Mouse (Mus musculus) hindbrain, embryonic 12.5 days (tissue): ENCODE results near the gene Amt. TPM values are rescaled to one million over a fixed set of nuclear protein-coding genes. Genes with fewer than 3 reads are reported as not detected.

Source experiments
- ATAC-seq: fragments of 200-750 bp; cut with Nextera tagmentation; 2 replicates; pipeline ENCODE4 v1.8.0; 2017; ENCODE audit warnings: moderate TSS enrichment; ENCODE audit not compliant: low FRiP score
- H3K27ac ChIP-seq: fragments of 300-500 bp; sonication (generic); 2 replicates; pipeline ENCODE4 v1.5.1; 2016; ENCODE audit warnings: mild to moderate bottlenecking
- H3K27me3 ChIP-seq: fragments of 300-500 bp; sonication (generic); 2 replicates; pipeline ENCODE4 v1.6.1; 2016; ENCODE audit warnings: mild to moderate bottlenecking
- H3K36me3 ChIP-seq: fragments of 300-500 bp; sonication (generic); 2 replicates; pipeline ENCODE4 v1.6.1; 2016; ENCODE audit warnings: mild to moderate bottlenecking
- H3K4me1 ChIP-seq: fragments of 300-500 bp; sonication (generic); 2 replicates; pipeline ENCODE4 v1.6.1; 2016
- H3K4me2 ChIP-seq: fragments of 300-500 bp; sonication (generic); replicated peaks from 2 replicates; pipeline ENCODE4 v1.6.1; 2016; ENCODE audit warnings: mild to moderate bottlenecking
- H3K4me3 ChIP-seq: fragments of 300-500 bp; sonication (generic); 2 replicates; pipeline ENCODE4 v1.5.1; 2016; ENCODE audit warnings: mild to moderate bottlenecking
- H3K9ac ChIP-seq: fragments of 300-500 bp; sonication (generic); 2 replicates; pipeline ENCODE4 v1.6.1; 2016; ENCODE audit warnings: mild to moderate bottlenecking, moderate library complexity
- H3K9me3 ChIP-seq: fragments of 300-500 bp; sonication (generic); replicated peaks from 2 replicates; pipeline ENCODE4 v1.6.1; 2016; ENCODE audit warnings: mild to moderate bottlenecking
- WGBS: fragments of 180-500 bp; shearing (Covaris S2); methylation state at CpG from one replicate; pipeline ENCODE4 v1.1.7; 2016; 5-methylcytosine and 5-hydroxymethylcytosine counted together
- polyA plus RNA-seq: library from polyadenylated mRNA; unstranded; fragments of >200 nt; fragmentation: Nextera tagmentation; extraction: Ambion mirVana; gene quantifications from 2 replicates; pipeline ENCODE4 v1.2.1, GENCODE M21; 2016

The Amt gene
- polyA plus RNA-seq = 22.1 and 25.9 TPM in 2 replicates

- 17% methylated on average over 18 of the region's 18 CpGs for WGBS
- H3K36me3 ChIP-seq = peaks cover 44% of the 10 kb centered on the region
- H3K4me3 ChIP-seq = peak within 1 kb of the TSS; percentile 28
- H3K9ac ChIP-seq = peak within 1 kb of the TSS; percentile 54
- peak within 1 kb of the TSS; percentile 47 for H3K4me2 ChIP-seq
- H3K9me3 ChIP-seq = no peaks in the 10 kb centered on the region
- peaks cover 19% of the 10 kb centered on the region for H3K4me1 ChIP-seq
- H3K27ac ChIP-seq = peak within 1 kb of the TSS; percentile 60
- ATAC-seq = peak; percentile 86
- H3K27me3 ChIP-seq = no peaks in the 10 kb centered on the region
Measured at GRCm38 (mm10) chr9:108296453-108297355, at the start of gene Amt. Gene Amt (plus strand): TSS chr9:108296853.

GRCm38 (mm10) chr9:108248957-108249356 lies 47.7 kb upstream of the Amt start:
- Histone ChIP-seq H3K9me3 (no peaks in the 10 kb centered on the region), H3K4me1 (0 out of 2 replicates have a peak, but pooled peaks cover 2% of the 10 kb centered on the region), H3K4me2 (no peak overlapping the region), H3K27ac (no peak overlapping the region), H3K9ac (no peak overlapping the region), H3K4me3 (no peak overlapping the region), H3K36me3 (peaks cover 37% of the 10 kb centered on the region), H3K27me3 (no peaks in the 10 kb centered on the region)
- 59% methylated on average over 5 of the region's 5 CpGs for WGBS
- no peak for ATAC-seq

DNA sequence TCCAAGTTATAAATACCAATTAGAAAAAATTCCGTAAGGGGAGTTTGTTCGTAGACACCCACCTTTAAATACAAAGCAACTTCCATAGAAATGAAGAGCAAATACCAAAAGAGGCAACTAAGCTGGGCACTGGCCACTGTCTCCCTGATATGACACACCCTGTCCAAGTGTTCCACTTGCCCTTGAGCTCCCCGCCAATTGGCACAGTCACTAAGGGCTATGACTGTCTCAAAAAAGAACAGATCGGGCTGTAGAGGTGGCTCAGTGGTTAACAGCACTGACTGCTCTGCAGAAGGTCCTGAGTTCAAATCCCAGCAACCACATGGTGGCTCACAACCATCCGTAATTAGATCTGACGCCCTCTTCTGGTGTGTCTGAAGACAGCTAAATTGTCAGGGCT lies 44.8 kb upstream of the Amt start:
- Histone ChIP-seq H3K9me3 (no peaks in the 10 kb centered on the region), H3K9ac (no peak overlapping the region), H3K27me3 (no peaks in the 10 kb centered on the region), H3K4me3 (no peak overlapping the region), H3K4me2 (no peak overlapping the region), H3K27ac (no peak overlapping the region), H3K4me1 (0 out of 2 replicates have a peak, but pooled peaks cover 2% of the 10 kb centered on the region), H3K36me3 (peaks cover 33% of the 10 kb centered on the region)
- no peak for ATAC-seq
- 94% methylated on average over 6 of the region's 6 CpGs for WGBS

GRCm38 (mm10) chr9:108252766-108253165 lies 43.9 kb upstream of the Amt start:
- Histone ChIP-seq H3K27ac (no peak overlapping the region), H3K4me3 (no peak overlapping the region), H3K9me3 (no peaks in the 10 kb centered on the region), H3K4me2 (no peak overlapping the region), H3K36me3 (peaks cover 33% of the 10 kb centered on the region), H3K27me3 (no peaks in the 10 kb centered on the region), H3K4me1 (0 out of 2 replicates have a peak, but pooled peaks cover 2% of the 10 kb centered on the region), H3K9ac (no peak overlapping the region)
- WGBS = 93% methylated on average over 7 of the region's 7 CpGs
- ATAC-seq = no peak

DNA sequence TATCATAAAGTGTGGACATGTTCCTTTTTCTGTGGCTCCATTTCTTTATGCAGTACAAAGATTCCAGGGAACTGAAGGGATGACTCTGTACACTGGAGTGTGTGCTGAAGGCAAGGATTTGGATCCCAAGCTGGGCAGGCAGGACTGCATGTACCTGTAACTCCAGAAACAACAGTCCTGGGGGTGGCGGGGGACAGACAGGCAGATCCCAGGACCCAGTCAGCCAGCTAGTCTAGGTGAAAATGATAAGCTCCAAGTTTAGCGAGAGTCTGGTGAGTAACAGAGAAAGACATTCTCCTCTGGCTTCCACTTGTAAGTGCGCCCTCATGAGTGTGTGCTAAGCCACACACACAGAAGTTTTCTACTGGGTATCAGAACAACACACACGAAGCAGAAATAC lies 36.1 kb upstream of the Amt start:
- no peak for ATAC-seq
- WGBS = 89% methylated on average over 4 of the region's 4 CpGs
- Histone ChIP-seq H3K4me3 (no peak overlapping the region), H3K4me2 (no peak overlapping the region), H3K9ac (no peak overlapping the region), H3K9me3 (no peaks in the 10 kb centered on the region), H3K27me3 (no peaks in the 10 kb centered on the region), H3K36me3 (no peaks in the 10 kb centered on the region), H3K27ac (no peak overlapping the region), H3K4me1 (peaks cover 21% of the 10 kb centered on the region)

DNA sequence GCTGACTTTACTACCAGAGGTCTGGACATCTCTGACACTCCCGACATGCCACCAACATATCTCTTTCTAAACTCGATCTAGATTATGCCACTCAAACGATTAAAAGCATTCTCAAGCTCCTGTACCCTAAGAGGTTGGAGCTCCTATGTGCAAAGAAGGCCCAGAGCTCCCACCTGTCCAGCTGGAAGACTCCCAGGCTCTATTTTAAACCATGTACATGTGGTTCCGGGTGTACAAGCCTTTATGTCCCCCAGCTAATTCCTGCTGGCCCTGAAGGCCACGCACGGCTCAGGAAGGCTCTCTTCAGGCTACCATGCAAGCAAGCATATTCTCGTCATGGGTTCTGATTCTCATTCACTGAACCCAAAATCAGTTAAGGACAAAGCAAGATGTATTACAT lies 34.8 kb upstream of the Amt start:
- H3K9ac ChIP-seq = peak overlapping the region; percentile 91; the same call in 1 of the 2 replicates
- peak overlapping the region; percentile 75 for H3K4me2 ChIP-seq
- no peaks in the 10 kb centered on the region for H3K36me3 ChIP-seq
- WGBS = 81% methylated on average over 7 of the region's 7 CpGs
- H3K4me1 ChIP-seq = peaks cover 21% of the 10 kb centered on the region
- H3K4me3 ChIP-seq = no peak overlapping the region
- no peaks in the 10 kb centered on the region for H3K27me3 ChIP-seq
- H3K27ac ChIP-seq = no peak overlapping the region
- H3K9me3 ChIP-seq = no peaks in the 10 kb centered on the region
- no peak for ATAC-seq

DNA sequence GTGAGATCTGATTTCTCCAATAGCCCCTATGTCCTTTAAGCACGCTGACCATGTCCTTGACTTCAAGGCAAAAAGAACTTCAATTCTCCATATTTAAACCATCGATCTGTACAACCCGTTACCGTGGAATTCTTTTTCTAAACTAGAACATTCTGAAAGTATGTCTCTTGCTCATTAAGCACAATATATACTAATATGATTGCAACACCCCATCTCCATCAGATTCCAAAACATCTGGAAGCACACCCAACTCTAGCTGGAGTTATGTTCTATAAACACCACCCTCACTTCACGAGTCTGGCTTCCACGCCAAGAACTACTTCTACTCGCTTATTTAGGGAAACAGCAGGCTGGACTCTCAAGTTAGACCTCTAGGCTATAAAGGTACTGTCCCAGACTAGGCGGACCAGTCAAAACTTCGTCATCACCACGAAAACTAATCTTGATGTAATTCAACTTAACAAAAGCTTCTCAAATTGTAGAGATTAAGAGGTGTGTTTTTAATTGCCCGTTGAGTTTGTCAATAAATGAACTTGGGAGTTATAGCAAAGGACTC lies 34.1 kb upstream of the Amt start:
- ATAC-seq = no peak
- Histone ChIP-seq H3K9me3 (no peaks in the 10 kb centered on the region), H3K4me3 (peak overlapping the region; percentile 93), H3K27ac (peak overlapping the region; percentile 93; the same call in 1 of the 2 replicates), H3K4me2 (peak overlapping the region; percentile 75), H3K27me3 (no peaks in the 10 kb centered on the region), H3K4me1 (peaks cover 21% of the 10 kb centered on the region), H3K36me3 (no peaks in the 10 kb centered on the region), H3K9ac (peak overlapping the region; percentile 91)
- 48% methylated on average over 11 of the region's 11 CpGs for WGBS

- H3K27me3 ChIP-seq = no peaks in the 10 kb centered on the region
- peak; percentile 67 for ATAC-seq
- no peaks in the 10 kb centered on the region for H3K9me3 ChIP-seq
- under 1% methylated on average over 49 of the region's 62 CpGs for WGBS
- H3K9ac ChIP-seq = peak overlapping the region; percentile 91
- peaks cover 21% of the 10 kb centered on the region for H3K4me1 ChIP-seq
- H3K36me3 ChIP-seq = no peaks in the 10 kb centered on the region
- H3K27ac ChIP-seq = peak overlapping the region; percentile 93
- peak overlapping the region; percentile 93 for H3K4me3 ChIP-seq
- peak overlapping the region; percentile 75 for H3K4me2 ChIP-seq
Measured at GRCm38 (mm10) chr9:108263131-108263681, 33.4 kb upstream of the Amt start.

GRCm38 (mm10) chr9:108263690-108264190 lies 32.9 kb upstream of the Amt start, which contains the start of gene Dag1:
Gene Dag1 (minus strand): TSS chr9:108263958.
- under 1% methylated on average over 70 of the region's 71 CpGs for WGBS
- Histone ChIP-seq H3K4me2 (peak within 1 kb of the TSS; percentile 75), H3K27ac (peak within 1 kb of the TSS; percentile 93), H3K4me1 (peaks cover 21% of the 10 kb centered on the region), H3K9me3 (no peaks in the 10 kb centered on the region), H3K36me3 (no peaks in the 10 kb centered on the region), H3K27me3 (no peaks in the 10 kb centered on the region), H3K4me3 (peak within 1 kb of the TSS; percentile 93), H3K9ac (peak within 1 kb of the TSS; percentile 91)
- ATAC-seq = peak; percentile 99

GRCm38 (mm10) chr9:108264191-108264921 lies 32.3 kb upstream of the Amt start:
- Histone ChIP-seq H3K9ac (peak overlapping the region; percentile 91), H3K9me3 (no peaks in the 10 kb centered on the region), H3K36me3 (no peaks in the 10 kb centered on the region), H3K27me3 (no peaks in the 10 kb centered on the region), H3K27ac (peak overlapping the region; percentile 93), H3K4me2 (peak overlapping the region; percentile 75), H3K4me3 (peak overlapping the region; percentile 93), H3K4me1 (peaks cover 21% of the 10 kb centered on the region)
- 20% methylated on average over 10 of the region's 10 CpGs for whole genome bisulfite sequencing
- ATAC-seq = peak; percentile 67

DNA sequence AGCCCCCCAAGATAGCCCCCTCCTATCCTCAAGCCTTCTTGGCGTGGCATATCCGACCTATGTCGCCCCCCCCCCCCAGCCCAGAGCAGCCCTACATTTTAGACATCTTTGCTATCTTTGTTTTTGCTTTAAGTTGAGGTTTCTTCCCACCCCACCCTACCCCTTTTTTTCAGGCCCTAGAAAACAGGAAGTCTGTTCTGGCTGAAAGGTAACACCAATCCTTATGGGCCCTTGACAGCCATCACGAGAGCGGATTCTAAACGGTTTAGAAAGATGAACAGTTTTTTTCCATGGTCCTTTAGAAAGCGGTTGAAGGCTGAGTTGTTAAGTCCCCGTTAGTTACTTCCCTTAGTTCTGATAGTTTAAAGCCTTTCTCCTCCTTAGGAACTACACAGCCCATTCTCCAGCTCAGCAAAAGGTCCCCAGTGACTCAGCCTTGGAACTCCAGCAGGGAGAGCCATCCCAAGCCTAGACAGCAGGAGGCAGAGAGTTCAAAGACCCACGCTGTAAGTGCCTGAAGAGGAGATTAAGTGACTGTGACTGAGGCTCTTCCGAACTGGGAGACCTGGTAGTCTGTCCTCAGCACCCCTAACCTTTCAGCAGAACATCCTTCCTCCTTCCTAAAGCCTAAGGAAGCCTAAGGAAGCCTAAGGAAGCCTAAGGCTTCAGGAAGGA lies 30.3 kb upstream of the Amt start:
- no peak for ATAC-seq
- WGBS = 63% methylated on average over 10 of the region's 10 CpGs
- peaks cover 20% of the 10 kb centered on the region for H3K4me1 ChIP-seq
- H3K9ac ChIP-seq = no peak overlapping the region
- no peaks in the 10 kb centered on the region for H3K9me3 ChIP-seq
- H3K4me3 ChIP-seq = no peak overlapping the region
- H3K27ac ChIP-seq = no peak overlapping the region
- no peaks in the 10 kb centered on the region for H3K27me3 ChIP-seq
- no peaks in the 10 kb centered on the region for H3K36me3 ChIP-seq
- H3K4me2 ChIP-seq = no peak overlapping the region
